Mouse (Mus musculus): Measurements from ENCODE around the gene Pim1. TPM values are rescaled to one million over a fixed set of nuclear protein-coding genes. Genes with fewer than 3 reads are reported as not detected.

Pim1 gene
- polyA plus RNA-seq, 1 experiment from 2014 or later: 14.4 TPM

DNA sequence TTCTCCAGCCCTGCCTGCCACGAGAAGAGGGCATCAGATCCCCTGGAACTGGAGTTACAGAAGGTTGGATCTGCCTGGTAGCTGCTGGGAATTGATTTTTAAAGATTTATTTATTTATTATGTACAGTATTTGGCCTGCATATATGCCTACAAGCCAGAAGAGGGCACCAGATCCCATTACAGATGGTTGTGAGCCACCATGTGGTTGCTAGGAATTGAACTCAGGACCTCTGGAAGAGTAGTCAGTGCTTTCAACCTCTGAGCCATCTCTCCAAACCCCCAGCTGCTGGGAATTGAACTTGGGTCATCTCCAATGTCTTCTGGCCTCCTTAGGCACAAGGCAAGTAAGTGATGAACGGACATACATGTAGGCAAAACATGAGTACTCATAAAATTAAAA is 53.5 kb downstream of the Pim1 start:
- WGBS: 89% methylated on average over 2 of the region's 2 CpGs
- no peaks in the 10 kb centered on the region for H3K4me1 ChIP-seq (replicated peaks)
- no peak overlapping the region for H3K27ac ChIP-seq (replicated peaks)
- no peaks in the 10 kb centered on the region for H3K36me3 ChIP-seq
- no peaks in the 10 kb centered on the region; the same call in 1 of the 2 replicates for H3K27me3 ChIP-seq
- no peak overlapping the region for H3K4me3 ChIP-seq
- no peaks in the 10 kb centered on the region for H3K9me3 ChIP-seq
- H3K4me2 ChIP-seq: no peak overlapping the region
- no peak overlapping the region for H3K9ac ChIP-seq
- ATAC-seq (ENCODE audit: low read depth): no peak

DNA sequence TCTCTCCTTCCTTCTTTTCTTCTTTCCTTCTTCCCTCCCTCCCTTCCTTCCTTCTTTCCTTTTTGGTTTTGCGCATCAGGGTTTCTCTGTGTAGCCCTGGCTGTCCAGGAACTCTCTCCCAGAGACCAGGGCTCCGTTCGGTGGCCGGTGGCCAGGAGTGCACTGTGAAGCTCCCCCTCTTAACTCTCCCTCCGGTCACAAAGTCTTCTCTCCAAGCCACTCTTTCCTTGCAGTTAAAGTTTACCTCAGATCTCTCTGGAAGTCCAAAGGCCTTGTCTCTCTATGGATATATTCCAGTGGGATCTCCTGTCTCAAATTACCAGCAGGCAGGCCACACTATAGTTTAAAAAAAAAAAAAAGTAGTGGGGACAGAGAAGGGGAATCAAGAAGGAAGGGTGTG is 54.7 kb downstream of the Pim1 start:
- no peak overlapping the region for H3K4me2 ChIP-seq
- no peaks in the 10 kb centered on the region for H3K36me3 ChIP-seq
- H3K9me3 ChIP-seq: no peaks in the 10 kb centered on the region
- no peak overlapping the region for H3K9ac ChIP-seq
- H3K4me3 ChIP-seq: no peak overlapping the region
- H3K27ac ChIP-seq (replicated peaks): no peak overlapping the region
- ATAC-seq (ENCODE audit: low read depth): no peak
- no peaks in the 10 kb centered on the region; the same call in 1 of the 2 replicates for H3K27me3 ChIP-seq
- H3K4me1 ChIP-seq (replicated peaks): peaks cover 4% of the 10 kb centered on the region
- WGBS: 94% methylated on average over 5 of the region's 5 CpGs

Other genes with a start within 250 kb of the Pim1 start
- gene Ppil1, start 226.6 kb upstream of the Pim1 start, polyA plus RNA-seq (2015; fragmentation: Nextera tagmentation; extraction: Ambion mirVana): 100 and 110 TPM in 2 replicates
- gene BC004004, start 222.0 kb upstream of the Pim1 start, polyA plus RNA-seq (2015; fragmentation: Nextera tagmentation; extraction: Ambion mirVana): 98.2 and 125 TPM in 2 replicates
- gene Pi16, start 173.1 kb upstream of the Pim1 start, polyA plus RNA-seq (2015; fragmentation: Nextera tagmentation; extraction: Ambion mirVana): 1.5 and 1.8 TPM in 2 replicates
- gene Mtch1, start 142.8 kb upstream of the Pim1 start, polyA plus RNA-seq (2015; fragmentation: Nextera tagmentation; extraction: Ambion mirVana): 467 and 490 TPM in 2 replicates
- 3.7 and 4.2 TPM in 2 replicates for gene Fgd2, start 129.8 kb upstream of the Pim1 start, polyA plus RNA-seq (2015; fragmentation: Nextera tagmentation; extraction: Ambion mirVana)
- not detected in 2 replicates for gene Gm17657, start 58.9 kb downstream of the Pim1 start, polyA plus RNA-seq (2015; fragmentation: Nextera tagmentation; extraction: Ambion mirVana)
- gene Tbc1d22b, start 59.0 kb downstream of the Pim1 start, polyA plus RNA-seq (2015; fragmentation: Nextera tagmentation; extraction: Ambion mirVana): 24.4 and 24.7 TPM in 2 replicates
- 1.1 and 1.9 TPM in 2 replicates for gene Tmem217, start 61.6 kb downstream of the Pim1 start, polyA plus RNA-seq (2015; fragmentation: Nextera tagmentation; extraction: Ambion mirVana)
- gene Rnf8, start 124.0 kb downstream of the Pim1 start, polyA plus RNA-seq (2015; fragmentation: Nextera tagmentation; extraction: Ambion mirVana): 75.5 and 94.0 TPM in 2 replicates
- 2.3 and 3.7 TPM in 2 replicates for gene Gm28043, start 124.1 kb downstream of the Pim1 start, polyA plus RNA-seq (2015; fragmentation: Nextera tagmentation; extraction: Ambion mirVana)
- gene Cmtr1, start 169.8 kb downstream of the Pim1 start, polyA plus RNA-seq (2015; fragmentation: Nextera tagmentation; extraction: Ambion mirVana): 127 and 131 TPM in 2 replicates
- 12.4 and 13.0 TPM in 2 replicates for gene Ccdc167, start 226.3 kb downstream of the Pim1 start, polyA plus RNA-seq (2015; fragmentation: Nextera tagmentation; extraction: Ambion mirVana)

Data from neural tube, embryonic 13.5 days (tissue).